Mouse (Mus musculus) heart, postnatal 36 days (tissue): ENCODE data around the gene Amn. TPM values are rescaled to one million over a fixed set of nuclear protein-coding genes. Genes with fewer than 3 reads are reported as not detected.

ENCODE experiments used
- DNase-seq, 2 experiments: peaks; one replicate each; pipeline ENCODE4 v3.0.0; 2021 to 2022
- intact Hi-C: fragments of 180-260 bp; cut with DNase I; formaldehyde crosslinking; loops from one replicate; pipeline ENCODE4 v1.15.1; 2025
- total RNA-seq, 2 experiments: library from RNA; stranded (reverse); gene quantifications; 2 replicates each; pipeline ENCODE4 v1.2.3; 2021

Amn gene
- total RNA-seq, 2 experiments from 2014 or later, result not detected

DNA sequence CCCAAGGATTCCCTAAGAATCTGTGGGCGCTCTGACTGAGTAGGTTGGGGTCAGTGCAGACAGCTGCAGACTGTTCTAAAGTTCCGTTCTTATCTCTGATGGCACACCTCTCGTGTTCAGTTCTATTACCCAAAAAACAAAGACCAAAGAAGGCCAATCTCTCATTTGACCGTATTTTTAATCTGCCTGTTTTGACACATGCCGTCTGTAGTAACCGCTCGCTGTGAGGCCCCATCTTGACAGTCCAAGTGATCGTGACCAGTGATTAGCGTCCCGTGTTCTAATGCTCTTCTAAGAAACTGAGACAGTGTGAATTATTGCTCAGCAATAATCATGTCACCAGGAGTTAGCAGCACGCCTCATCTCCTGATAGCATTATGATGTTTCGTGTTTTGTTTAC, 4.3 kb upstream of the Amn start:
- intact Hi-C loops, result no loop called here
- no peak for DNase-seq

DNA sequence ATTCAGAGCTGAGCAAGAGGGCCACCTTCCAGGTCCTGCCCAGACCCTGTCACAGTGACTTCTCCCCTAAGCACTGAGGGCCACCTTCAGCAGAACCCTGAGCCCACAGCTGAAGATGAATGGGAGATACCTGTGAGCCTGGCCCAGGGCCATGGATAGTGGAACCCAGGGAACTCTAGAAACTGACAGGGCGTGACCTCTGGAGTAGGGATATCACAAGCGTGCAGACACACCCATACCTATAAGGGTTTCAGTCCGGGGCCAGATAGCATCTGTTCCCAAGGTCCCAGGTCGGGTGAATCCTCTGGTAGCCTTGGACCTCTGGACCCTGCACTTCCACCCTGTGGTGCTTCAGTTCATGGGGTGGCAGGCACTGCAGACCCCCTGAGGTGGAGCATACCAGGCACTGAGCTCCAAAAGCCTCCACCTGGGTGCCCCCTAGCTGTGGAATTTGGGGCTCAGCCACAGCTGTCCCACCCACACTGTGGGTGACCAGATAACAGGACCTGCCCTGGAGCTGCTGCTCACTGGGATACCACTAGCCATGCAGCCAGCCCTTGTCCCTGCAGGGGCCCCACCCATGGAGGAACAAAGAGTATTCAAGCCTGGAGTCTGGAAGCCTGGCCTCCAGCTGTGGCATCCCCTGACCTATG, 3.1 kb upstream of the Amn start:
- intact Hi-C loops, result no loop called here

DNA sequence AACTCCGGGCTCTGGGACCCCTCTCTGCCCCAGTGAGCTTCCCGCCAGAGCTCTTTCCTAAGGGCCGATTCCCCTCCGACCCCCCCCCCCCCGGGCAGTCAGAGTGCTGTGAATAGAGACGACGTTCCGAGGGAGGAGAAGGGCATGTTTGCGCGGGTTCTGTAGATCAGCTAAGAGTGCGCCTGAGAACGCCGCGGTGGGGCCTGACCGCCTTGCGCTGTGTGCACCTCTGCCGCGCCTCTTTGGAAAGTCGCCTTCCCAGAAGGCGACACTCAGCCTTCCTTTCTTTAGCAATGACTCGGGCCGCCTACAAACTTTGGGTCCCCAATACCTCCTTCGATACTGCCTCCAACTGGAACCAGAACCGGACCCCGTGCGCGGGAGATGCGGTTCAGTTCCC, 511 bp downstream of the Amn start:
- DNase-seq, result no peak
- intact Hi-C loops, result no loop called here

More for the DNA sequence above, 3.1 kb upstream of the Amn start:
- DNase-seq, result no peak

DNA sequence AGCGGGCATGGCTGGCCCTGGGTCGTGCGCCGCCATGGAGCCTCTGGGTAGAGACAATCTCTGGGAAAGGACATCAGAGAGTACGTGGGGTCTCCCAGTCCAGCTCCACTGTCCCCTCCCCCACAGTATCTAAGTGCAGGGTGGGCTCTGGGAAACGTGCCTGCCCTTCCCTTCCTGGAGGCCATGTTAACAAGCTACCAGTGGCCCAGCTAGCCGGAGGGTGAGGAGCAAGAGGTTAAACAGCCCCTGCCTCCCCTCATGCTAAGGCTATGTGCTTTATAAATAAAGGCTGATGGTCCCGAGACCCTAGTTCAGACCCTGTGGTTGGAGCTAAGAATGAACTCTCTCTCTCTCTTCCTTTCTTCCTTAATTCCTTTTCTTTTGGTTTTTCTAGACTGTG, 1.1 kb downstream of the Amn start:
- intact Hi-C loops, result loop anchor here (2.0 kb wide), 1 partner anchor 141 kb away; no protein-coding TSS in a partner anchor
- no peak for DNase-seq

DNA sequence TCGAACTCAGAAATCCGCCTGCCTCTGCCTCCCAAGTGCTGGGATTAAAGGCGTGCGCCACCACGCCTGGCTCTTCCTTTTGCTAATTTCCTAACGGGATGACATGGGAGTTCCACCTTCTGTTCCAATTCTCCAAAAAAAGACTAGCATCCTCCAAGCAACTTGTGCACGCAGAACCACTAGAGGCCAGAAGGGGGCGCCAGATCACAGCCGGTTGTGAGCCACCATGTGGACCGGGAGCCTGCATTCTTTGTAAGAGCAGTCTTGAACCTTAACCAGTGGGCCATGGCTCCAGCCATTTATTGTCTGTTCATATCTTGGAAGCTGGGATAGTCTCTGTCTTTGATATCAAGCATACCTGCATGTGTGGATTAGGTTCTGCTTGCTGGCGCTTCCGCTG, 1.5 kb downstream of the Amn start:
- intact Hi-C loops, result loop anchor here (2.0 kb wide), 1 partner anchor 140 kb away; no protein-coding TSS in a partner anchor
- peak; percentile 61 to 77 for DNase-seq

DNA sequence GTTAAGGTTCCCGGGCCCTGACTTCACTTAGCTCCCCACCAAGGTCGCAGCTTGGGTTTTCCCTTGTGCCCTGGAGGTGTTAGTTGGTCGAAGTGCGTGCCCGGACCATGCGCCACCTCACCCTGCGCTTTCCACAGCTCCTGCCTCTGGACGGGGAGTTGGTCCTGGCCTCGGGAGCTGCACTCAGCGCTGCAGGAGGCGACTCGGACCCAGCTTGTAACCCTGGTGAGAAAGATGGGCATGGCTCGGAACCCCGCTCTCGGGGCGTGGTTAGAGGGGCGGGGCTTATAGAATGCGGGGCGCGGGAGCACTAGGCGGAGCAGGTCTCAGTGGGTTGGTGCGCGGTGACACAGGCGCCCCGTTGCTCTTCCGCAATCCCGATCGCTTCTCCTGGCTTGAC, 3.1 kb downstream of the Amn start:
- intact Hi-C loops, result no loop called here
- no peak for DNase-seq

DNA sequence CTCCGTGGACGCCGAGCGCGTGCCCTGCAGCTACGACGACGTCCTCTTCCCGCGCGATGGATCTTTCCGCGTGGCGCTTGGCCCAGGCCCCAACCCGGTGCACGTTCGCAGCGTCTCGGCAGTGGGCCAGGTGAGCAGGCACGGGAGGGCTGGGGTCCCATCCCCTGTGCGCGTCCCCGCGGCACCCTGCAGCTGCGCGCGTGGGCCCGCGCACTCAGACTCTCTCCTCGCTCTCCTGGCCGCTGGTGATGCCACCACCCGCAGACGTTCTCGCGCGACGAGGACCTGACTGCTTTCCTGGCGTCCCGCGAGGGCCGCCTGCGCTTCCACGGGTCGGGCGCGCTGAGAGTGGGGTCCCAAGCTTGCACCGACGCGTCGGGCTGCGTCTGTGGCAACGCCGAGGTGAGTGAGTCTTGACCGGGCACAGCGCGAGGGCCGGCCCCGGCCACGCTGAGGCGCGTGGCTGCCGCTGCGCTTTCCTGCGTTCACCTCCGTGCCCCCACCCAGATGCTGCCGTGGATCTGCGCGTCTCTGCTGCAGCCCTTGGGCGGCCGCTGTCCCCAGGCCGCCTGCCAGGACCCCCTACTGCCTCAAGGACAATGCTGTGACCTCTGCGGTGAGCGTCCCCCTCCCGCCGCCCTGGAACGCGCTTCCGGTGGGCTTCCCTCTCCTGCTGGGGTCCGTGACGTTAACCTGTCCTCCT, 3.7 kb downstream of the Amn start:
- intact Hi-C loops, result no loop called here
- no peak for DNase-seq

DNA sequence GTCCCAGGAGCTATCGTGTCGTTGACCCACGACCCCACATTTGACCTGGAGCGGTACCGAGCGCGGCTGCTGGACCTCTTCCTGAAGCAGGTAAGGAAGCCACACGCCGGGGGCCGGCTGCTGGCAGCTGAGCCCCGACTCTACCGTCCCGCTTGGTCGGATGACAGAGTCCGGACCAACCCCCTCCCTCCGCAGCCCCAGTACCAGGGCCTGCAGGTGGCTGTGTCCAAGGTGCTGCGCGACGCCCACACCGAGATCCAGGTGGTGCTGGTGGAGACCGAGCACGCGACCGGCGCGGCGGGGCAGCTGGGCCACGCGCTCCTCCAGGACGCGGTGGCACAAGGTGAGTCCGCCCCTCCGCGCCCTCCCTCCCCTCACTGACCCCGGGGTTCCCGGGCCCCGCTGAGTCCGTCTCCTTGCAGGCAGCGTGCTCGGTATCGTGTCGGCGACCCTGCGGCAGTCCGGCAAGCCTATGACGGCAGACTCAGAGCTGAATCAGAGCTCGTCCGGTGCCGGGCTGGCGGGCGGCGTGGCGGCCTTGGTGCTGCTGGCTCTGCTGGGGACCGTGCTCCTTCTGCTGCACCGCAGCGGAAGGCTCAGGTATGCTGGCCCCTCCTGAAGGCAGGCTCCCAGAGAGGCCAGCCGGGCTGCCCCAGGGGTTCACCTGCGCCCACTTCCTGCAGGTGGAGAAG, 4.4 kb downstream of the Amn start:
- intact Hi-C loops, result no loop called here
- DNase-seq, result no peak

DNA sequence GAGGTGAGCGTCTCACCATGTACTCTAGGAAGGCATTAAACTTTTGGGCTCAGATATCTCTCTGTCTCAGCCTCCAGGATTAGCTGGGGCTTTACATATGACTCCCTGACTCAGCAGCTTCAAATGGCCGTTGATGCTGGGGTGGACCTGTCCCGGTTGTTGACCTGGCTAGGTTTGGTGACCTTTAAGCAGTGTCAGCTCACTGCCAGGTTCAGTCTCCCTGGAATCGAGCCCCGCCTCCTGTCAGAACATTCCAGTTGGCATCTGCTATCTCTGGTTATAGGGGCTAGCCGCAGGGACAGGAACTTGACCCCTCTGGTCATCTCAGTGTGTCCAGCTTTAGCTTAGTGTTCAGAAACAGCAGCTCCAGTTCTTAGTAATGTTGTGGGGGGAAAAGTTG, 5.5 kb downstream of the Amn start:
- no peak for DNase-seq
- intact Hi-C loops, result no loop called here

DNA sequence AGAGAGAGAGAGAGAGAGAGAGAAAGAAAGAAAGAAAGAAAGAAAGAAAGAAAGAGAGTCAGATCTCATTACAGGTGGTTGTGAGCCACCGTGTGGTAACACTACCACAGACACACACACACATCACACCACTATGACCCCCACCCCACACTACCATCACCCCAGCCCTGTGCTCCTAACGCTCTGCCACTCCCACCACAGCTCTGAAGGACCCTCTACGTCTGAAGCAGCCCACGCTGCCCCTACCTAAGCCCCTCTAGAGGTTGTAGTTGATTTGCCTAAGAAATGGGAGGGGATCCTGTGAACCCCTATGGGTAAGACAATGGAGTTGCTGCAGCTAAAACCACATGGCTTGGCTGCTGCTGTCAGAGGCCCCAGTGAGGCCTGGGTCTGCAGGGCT, 12.7 kb downstream of the Amn start:
- intact Hi-C loops, result no loop called here
- no peak for DNase-seq

DNA sequence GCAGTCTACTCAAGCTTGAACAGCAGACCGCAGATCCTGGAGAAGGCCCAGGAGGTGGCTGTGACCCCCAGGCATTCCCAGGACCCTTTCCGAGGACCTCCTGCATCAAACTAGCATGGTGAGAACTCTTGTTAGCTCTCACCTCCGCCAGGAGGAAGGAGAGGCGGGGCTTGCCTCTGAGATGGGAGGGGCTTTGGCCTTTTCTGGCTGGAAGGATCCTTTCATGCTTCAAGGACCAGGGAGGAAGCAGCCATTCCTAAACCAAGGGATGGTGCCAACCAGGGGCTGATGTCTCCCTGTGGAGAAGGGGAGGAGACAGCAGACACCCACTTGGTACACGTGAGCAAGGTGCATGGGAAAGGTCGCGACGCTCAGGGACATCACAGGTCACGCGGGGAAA, 13.6 kb downstream of the Amn start:
- intact Hi-C loops, result no loop called here
- DNase-seq, result no peak

DNA sequence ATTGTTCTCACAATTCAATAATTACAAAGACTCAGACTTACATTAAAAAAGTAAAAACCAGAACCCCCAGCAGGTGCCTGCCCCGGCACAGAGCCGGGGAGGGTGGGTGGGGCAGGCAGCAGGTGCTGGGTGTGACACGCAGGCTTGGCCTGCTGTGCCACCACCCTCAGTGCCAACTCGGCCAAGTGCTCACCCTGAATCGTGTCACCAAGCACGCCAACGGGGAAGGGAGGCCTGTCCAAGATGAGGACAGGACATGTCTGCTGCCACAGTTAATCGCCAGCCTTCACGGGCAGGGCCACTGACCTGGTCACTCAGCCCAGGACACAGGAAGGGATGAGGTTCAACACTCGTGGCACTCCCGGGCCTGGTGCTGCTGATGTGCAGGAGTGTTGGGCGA, 22.1 kb downstream of the Amn start:
- DNase-seq, result no peak
- intact Hi-C loops, result no loop called here

DNA sequence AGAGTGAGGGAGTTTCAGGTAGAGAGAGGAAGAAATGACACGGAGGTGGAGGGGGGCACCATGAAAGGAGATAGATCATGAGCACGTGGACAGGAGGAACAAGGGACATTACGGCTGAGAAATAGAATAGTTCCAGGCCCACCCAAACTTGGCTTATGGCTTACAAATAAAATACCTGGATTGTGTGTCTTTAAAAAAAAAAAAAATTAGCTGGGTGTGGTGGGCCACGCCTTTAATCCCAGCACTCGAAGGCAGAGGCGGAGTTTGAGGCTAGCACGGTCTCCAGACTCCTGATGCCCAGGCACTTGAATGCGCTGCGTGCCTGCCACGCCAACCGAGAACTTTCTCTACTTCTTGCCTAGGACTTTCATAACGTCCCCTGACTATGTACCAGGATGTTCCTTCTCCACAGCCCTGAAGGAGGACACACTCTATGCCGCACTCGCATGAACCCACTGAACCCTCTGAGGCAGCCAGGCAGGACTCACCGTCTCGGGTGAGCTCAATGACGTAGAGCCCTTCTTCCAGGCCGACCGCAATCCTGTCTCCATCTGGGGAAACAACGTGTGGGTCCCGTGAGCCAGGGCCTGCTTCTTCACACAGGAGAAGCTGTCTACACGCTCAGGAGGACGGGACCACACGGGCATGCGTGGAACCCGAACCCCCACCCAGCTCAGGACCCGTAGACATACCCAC, 30.6 kb downstream of the Amn start:
- intact Hi-C loops, result no loop called here
- DNase-seq, result no peak

DNA sequence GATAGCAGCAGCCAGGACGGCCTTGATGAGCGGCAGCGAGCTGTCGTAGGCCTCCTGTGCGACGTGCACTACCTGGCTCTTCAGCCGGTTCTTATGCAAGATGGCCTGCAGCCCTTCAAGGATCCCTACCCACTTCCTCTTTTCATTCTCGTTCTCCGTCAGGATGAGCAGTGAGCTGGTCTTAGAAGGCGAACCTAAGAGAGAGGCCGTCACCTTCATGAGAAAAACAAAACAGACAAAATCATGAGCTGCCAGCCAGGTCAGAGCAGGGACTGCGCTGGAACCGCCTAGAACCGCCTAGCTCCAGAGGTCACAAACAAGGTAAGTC, 31.1 kb downstream of the Amn start:
- intact Hi-C loops, result no loop called here
- no peak for DNase-seq

DNA sequence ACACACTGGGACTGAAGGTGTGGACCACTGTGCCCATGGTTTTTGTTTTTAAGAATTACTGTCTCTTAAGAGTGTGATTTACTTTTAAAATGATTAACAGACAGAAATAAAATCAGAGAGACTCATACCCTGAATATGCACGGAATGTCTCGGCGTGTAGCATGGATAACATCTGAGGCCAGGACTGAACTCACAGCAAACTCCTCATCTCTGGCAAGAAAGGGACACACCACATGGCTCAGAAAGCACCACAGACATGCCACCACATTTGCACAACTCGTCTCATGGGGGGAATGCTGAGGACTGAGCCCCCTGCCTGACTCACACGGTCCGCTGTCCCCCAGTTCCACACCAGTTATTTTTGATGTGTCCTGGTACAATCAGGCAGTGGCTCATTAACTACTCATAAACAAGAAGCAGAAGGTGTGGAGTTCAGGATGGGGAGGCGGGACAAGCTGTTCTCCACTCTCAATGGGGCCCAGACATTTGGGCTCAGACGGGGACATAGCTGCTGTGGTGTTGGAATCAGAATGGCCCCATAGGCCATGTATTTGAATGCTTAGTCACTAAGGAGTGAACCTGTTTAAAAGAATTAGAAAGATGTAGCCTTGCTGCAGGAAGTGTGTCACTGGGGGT, 32.9 kb downstream of the Amn start:
- no peak for DNase-seq
- intact Hi-C loops, result no loop called here

DNA sequence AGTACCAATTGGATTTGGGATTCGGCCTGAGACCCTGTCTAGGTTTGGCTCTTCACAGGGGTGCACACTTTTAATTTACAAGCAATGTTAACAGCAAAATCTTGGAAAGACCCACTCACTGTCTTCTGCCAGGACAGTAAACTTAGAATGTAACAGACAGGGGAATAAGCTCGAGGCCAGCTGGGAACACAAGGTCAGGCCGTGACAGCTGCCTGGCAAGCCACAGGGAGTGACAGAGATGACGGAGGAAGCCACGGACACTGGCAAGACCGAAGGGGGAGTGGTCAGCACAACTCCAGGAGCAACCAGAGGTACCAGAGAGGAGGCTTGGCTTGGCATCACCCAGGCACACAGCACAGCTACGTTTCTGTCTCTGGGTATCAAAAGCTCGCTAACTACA, 35.9 kb downstream of the Amn start:
- intact Hi-C loops, result no loop called here
- no peak for DNase-seq

DNA sequence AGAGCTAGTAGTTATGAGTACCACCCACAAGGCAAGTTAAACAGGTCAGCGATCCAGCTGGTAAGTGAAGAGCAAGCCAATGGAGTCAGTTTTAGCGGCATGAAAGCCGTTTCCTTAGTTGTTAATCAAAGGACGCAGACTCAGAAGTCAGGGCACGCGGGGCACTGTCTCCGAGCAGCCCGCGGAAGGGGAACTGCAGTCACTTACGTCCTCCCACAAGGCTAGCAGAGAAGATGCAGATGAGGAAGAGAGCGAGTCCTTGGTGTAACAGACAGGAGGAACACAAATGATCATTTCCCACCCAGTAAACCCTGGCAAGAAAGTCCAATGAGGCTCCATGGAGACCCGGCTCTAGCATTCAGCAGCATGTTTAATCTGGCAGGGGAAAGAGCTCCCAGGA, 38.4 kb downstream of the Amn start:
- no peak for DNase-seq
- intact Hi-C loops, result no loop called here

DNA sequence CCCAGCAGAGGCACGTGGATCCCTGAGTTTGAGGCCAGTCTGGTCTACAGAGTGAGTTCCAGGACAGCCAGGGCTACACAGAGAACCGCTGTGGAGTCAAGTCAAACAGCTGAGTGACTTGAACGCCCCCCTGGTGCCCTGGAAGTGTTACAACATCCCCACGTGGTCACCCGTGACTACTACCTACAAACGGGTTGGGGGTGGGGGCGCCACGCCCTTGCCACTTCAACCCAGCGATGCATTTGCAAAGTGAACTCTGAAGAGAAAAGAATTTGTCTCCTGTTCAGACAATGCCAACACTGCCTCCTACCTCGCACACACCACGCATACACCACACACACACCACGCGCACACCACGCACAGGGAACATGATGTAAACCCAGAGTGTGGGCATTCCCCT, 39.0 kb downstream of the Amn start:
- intact Hi-C loops, result loop anchor here (5.0 kb wide), 1 partner anchor 332 kb away; no protein-coding TSS in a partner anchor
- DNase-seq, result no peak

DNA sequence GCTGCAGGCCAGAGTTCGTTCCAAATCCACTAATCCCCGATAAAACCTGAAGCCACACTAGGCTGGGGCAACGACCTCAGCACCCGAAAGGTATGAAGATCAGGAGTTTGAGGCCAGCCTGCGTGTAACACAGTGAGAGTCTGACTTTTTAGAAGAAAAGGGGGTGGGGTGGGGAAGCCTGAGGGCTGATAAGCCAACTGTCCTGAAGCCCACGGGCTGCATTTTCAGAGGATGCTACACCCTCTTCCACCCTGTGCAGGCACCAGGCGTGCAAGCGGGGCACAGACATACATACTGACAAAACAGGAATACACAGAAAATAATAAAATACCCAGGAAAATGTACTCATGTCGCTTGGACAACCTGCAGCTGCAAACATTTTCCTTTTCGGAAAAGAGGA, 40.9 kb downstream of the Amn start:
- intact Hi-C loops, result loop anchor here (5.0 kb wide), 1 partner anchor 331 kb away; no protein-coding TSS in a partner anchor
- no peak for DNase-seq

DNA sequence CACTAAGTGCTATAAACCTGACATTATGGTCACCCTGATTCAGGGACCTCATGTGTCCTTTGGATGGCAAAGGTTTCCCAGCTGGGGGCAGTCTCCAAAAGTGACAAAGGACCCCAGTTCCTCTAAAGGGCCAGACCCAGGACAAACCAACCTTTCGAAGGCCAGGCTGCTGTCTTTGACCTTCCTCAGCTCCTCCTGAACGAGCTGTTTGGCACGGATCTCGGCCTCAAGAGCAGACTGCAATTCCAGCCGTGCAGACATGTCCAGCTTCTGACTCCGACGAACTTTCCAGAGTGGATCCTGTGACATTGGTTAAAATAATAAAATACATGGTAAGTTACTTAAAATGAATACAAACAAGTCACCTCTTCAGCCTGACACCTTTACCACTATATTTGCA, 43.4 kb downstream of the Amn start:
- intact Hi-C loops, result loop anchor here (5.0 kb wide), 1 partner anchor 328 kb away; no protein-coding TSS in a partner anchor
- no peak for DNase-seq

DNA sequence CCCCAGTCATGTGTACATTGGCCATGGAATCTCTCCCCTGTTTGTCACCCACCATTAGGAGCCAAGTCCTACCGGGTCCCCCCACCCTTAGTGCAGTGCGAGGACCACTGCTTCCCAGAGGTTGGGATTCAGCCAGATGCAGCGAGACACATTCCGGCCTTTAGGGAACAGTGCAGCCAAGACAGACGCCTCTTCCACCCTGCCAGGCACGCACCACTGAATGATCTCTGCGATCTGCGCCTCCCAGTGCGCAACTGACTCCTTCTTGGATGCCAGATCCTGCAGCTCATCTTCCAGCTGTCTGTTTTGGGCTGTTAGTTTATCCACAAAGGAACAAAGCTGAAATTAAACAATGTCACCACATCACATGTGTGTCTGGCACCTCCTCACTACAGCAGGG, 46.8 kb downstream of the Amn start:
- intact Hi-C loops, result no loop called here
- DNase-seq, result no peak
